Mouse (Mus musculus): ENCODE measurements around the gene Ndufa1. TPM values are rescaled to one million over a fixed set of nuclear protein-coding genes. Genes with fewer than 3 reads are reported as not detected.
"Not testable (repeated sequence)": the region's sequence is repeated elsewhere in the genome, so short reads cannot be mapped to it uniquely, and the experiment has no call there.

Ndufa1 gene
- polyA plus RNA-seq (2015; fragmentation: Nextera tagmentation; extraction: Ambion mirVana): 624 and 640 TPM in 2 replicates

- Histone ChIP-seq H3K27me3 (no peaks in the 10 kb centered on the region), H3K4me2 (replicated peaks) (peak within 1 kb of the TSS; percentile 60), H3K4me1 (replicated peaks) (peaks cover 13% of the 10 kb centered on the region), H3K27ac (peak within 1 kb of the TSS; percentile 77), H3K9me3 (no peaks in the 10 kb centered on the region), H3K4me3 (replicated peaks) (peak within 1 kb of the TSS; percentile 54), H3K9ac (replicated peaks) (peak within 1 kb of the TSS; percentile 65), H3K36me3 (no peaks in the 10 kb centered on the region)
- WGBS: 21% methylated on average over 63 of the region's 63 CpGs
- peak; percentile 94 for ATAC-seq
Measured at GRCm38 (mm10) chrX:37191105-37191743, at the start of gene Ndufa1, which contains the start of gene Rnf113a1. TSS of gene Ndufa1 (minus strand) at chrX:37191163. TSS of gene Rnf113a1 (plus strand) at chrX:37191245.

GRCm38 (mm10) chrX:37222158-37222557, 31.2 kb upstream of the Ndufa1 start, which contains the start of gene Rhox1:
TSS of gene Rhox1 (minus strand) at chrX:37222258.
- H3K9ac ChIP-seq (replicated peaks); H3K27ac ChIP-seq; H3K27me3 ChIP-seq; H3K36me3 ChIP-seq; H3K4me2 ChIP-seq (replicated peaks); H3K4me1 ChIP-seq (replicated peaks); H3K9me3 ChIP-seq; ATAC-seq; H3K4me3 ChIP-seq (replicated peaks): not testable (repeated sequence)
- 80% methylated on average over 1 of the region's 1 CpGs for WGBS

GRCm38 (mm10) chrX:37210941-37211340, 20.0 kb upstream of the Ndufa1 start, which contains the start of gene Gm9:
TSS of gene Gm9 (minus strand) at chrX:37211041.
- Histone ChIP-seq H3K27me3 (no peaks in the 10 kb centered on the region), H3K4me1 (replicated peaks) (no peaks in the 10 kb centered on the region), H3K4me2 (replicated peaks) (no peak within 1 kb of the TSS), H3K27ac (no peak within 1 kb of the TSS), H3K9me3 (peaks cover 1% of the 10 kb centered on the region; the same call in 1 of the 2 replicates), H3K9ac (replicated peaks) (no peak within 1 kb of the TSS), H3K4me3 (replicated peaks) (no peak within 1 kb of the TSS), H3K36me3 (no peaks in the 10 kb centered on the region)
- WGBS: 85% methylated on average over 10 of the region's 10 CpGs
- no peak for ATAC-seq

GRCm38 (mm10) chrX:37198676-37199075, 7.7 kb upstream of the Ndufa1 start:
- no peak overlapping the region for H3K27ac ChIP-seq
- H3K36me3 ChIP-seq: no peaks in the 10 kb centered on the region
- WGBS: 53% methylated on average over 8 of the region's 8 CpGs
- no peak for ATAC-seq
- no peak overlapping the region for H3K4me3 ChIP-seq (replicated peaks)
- H3K9me3 ChIP-seq: no peaks in the 10 kb centered on the region
- no peaks in the 10 kb centered on the region for H3K4me1 ChIP-seq (replicated peaks)
- no peak overlapping the region for H3K4me2 ChIP-seq (replicated peaks)
- no peaks in the 10 kb centered on the region for H3K27me3 ChIP-seq
- H3K9ac ChIP-seq (replicated peaks): no peak overlapping the region

- H3K4me2 ChIP-seq (replicated peaks): peak overlapping the region; percentile 60
- H3K9ac ChIP-seq (replicated peaks): peak overlapping the region; percentile 65
- no peaks in the 10 kb centered on the region for H3K27me3 ChIP-seq
- peak overlapping the region; percentile 54 for H3K4me3 ChIP-seq (replicated peaks)
- H3K4me1 ChIP-seq (replicated peaks): peaks cover 13% of the 10 kb centered on the region
- H3K36me3 ChIP-seq: no peaks in the 10 kb centered on the region
- H3K9me3 ChIP-seq: no peaks in the 10 kb centered on the region
- ATAC-seq: no peak; the same call in none of the 2 replicates
- peak overlapping the region; percentile 77 for H3K27ac ChIP-seq
- WGBS: 33% methylated on average over 28 of the region's 28 CpGs
Measured at GRCm38 (mm10) chrX:37191744-37192379, 899 bp upstream of the Ndufa1 start.

GRCm38 (mm10) chrX:37190755-37191104, 233 bp downstream of the Ndufa1 start:
- Histone ChIP-seq H3K4me1 (replicated peaks) (peaks cover 13% of the 10 kb centered on the region), H3K4me3 (replicated peaks) (peak overlapping the region; percentile 54), H3K27me3 (no peaks in the 10 kb centered on the region), H3K9me3 (no peaks in the 10 kb centered on the region), H3K9ac (replicated peaks) (peak overlapping the region; percentile 65), H3K27ac (peak overlapping the region; percentile 77; the same call in 1 of the 2 replicates), H3K4me2 (replicated peaks) (peak overlapping the region; percentile 60), H3K36me3 (no peaks in the 10 kb centered on the region)
- WGBS: 25% methylated on average over 20 of the region's 20 CpGs
- ATAC-seq: no peak

GRCm38 (mm10) chrX:37184401-37184800, 6.6 kb downstream of the Ndufa1 start:
- H3K36me3 ChIP-seq; H3K27ac ChIP-seq; H3K4me1 ChIP-seq (replicated peaks); H3K4me3 ChIP-seq (replicated peaks); H3K9ac ChIP-seq (replicated peaks); H3K27me3 ChIP-seq; H3K4me2 ChIP-seq (replicated peaks); H3K9me3 ChIP-seq; ATAC-seq: not testable (repeated sequence)
- WGBS: 69% methylated on average over 4 of the region's 8 CpGs

GRCm38 (mm10) chrX:37168742-37169141, 22.2 kb downstream of the Ndufa1 start, which contains the start of gene Akap14:
TSS of gene Akap14 (minus strand) at chrX:37168842.
- Histone ChIP-seq H3K4me2 (replicated peaks) (no peak within 1 kb of the TSS), H3K27me3 (no peaks in the 10 kb centered on the region), H3K27ac (peak within 1 kb of the TSS; percentile 3; the same call in 1 of the 2 replicates), H3K36me3 (no peaks in the 10 kb centered on the region), H3K9ac (replicated peaks) (no peak within 1 kb of the TSS), H3K4me3 (replicated peaks) (no peak within 1 kb of the TSS), H3K9me3 (no peaks in the 10 kb centered on the region), H3K4me1 (replicated peaks) (no peaks in the 10 kb centered on the region)
- ATAC-seq: no peak
- 45% methylated on average over 5 of the region's 5 CpGs for WGBS

- H3K4me2 ChIP-seq (replicated peaks): no peak overlapping the region
- no peak overlapping the region for H3K4me3 ChIP-seq (replicated peaks)
- no peak overlapping the region for H3K9ac ChIP-seq (replicated peaks)
- ATAC-seq: no peak
- no peak overlapping the region for H3K27ac ChIP-seq
- H3K9me3 ChIP-seq: no peaks in the 10 kb centered on the region
- H3K4me1 ChIP-seq (replicated peaks): no peaks in the 10 kb centered on the region
- 39% methylated on average over 3 of the region's 3 CpGs for WGBS
- H3K27me3 ChIP-seq: no peaks in the 10 kb centered on the region
- H3K36me3 ChIP-seq: no peaks in the 10 kb centered on the region
Measured at GRCm38 (mm10) chrX:37167085-37167484, 23.9 kb downstream of the Ndufa1 start.

- Histone ChIP-seq H3K4me1 (replicated peaks) (no peaks in the 10 kb centered on the region), H3K36me3 (no peaks in the 10 kb centered on the region), H3K27ac (no peak overlapping the region), H3K9me3 (no peaks in the 10 kb centered on the region), H3K9ac (replicated peaks) (no peak overlapping the region), H3K27me3 (no peaks in the 10 kb centered on the region), H3K4me2 (replicated peaks) (no peak overlapping the region), H3K4me3 (replicated peaks) (no peak overlapping the region)
- ATAC-seq: no peak
- 80% methylated on average over 18 of the region's 18 CpGs for WGBS
Measured at GRCm38 (mm10) chrX:37163115-37163514, 27.8 kb downstream of the Ndufa1 start.

- Histone ChIP-seq H3K4me1 (replicated peaks) (no peaks in the 10 kb centered on the region), H3K9me3 (no peaks in the 10 kb centered on the region), H3K4me3 (replicated peaks) (no peak overlapping the region), H3K27me3 (no peaks in the 10 kb centered on the region), H3K36me3 (no peaks in the 10 kb centered on the region), H3K9ac (replicated peaks) (no peak overlapping the region), H3K4me2 (replicated peaks) (no peak overlapping the region), H3K27ac (no peak overlapping the region)
- ATAC-seq: no peak
- WGBS: 83% methylated on average over 10 of the region's 10 CpGs
Measured at GRCm38 (mm10) chrX:37161169-37161568, 29.8 kb downstream of the Ndufa1 start.

GRCm38 (mm10) chrX:37157839-37158238, 33.1 kb downstream of the Ndufa1 start:
- Histone ChIP-seq H3K36me3 (peaks cover 9% of the 10 kb centered on the region), H3K9ac (replicated peaks) (no peak overlapping the region), H3K9me3 (no peaks in the 10 kb centered on the region), H3K27ac (no peak overlapping the region), H3K4me1 (replicated peaks) (no peaks in the 10 kb centered on the region), H3K4me2 (replicated peaks) (no peak overlapping the region), H3K27me3 (no peaks in the 10 kb centered on the region), H3K4me3 (replicated peaks) (no peak overlapping the region)
- ATAC-seq: no peak
- WGBS: 57% methylated on average over 4 of the region's 4 CpGs

All from midbrain, embryonic 13.5 days (tissue).